Mouse (Mus musculus) right cerebral cortex, adult 2 months (tissue): Measurements from ENCODE around the gene Nkain4.
A peak's percentile ranks its signal among the peaks of the same experiment; 100 is the strongest.

Experiments used
- DNase-seq, 2 experiments: peaks; one replicate each; pipeline ENCODE4 v3.0.0; 2021 to 2022; ENCODE audit warnings: low spot score in 2 of 2

Nkain4 gene

GRCm38 (mm10) chr2:180894734-180895133, 59.8 kb downstream of the Nkain4 start:
- DNase-seq = peak; percentile 92 to 94

GRCm38 (mm10) chr2:180894029-180894623, 60.4 kb downstream of the Nkain4 start:
- DNase-seq = peak in 1 of 2 experiments; percentile 37

GRCm38 (mm10) chr2:180893537-180894028, 60.9 kb downstream of the Nkain4 start:
- peak; percentile 44 to 49 for DNase-seq

GRCm38 (mm10) chr2:180892841-180893521, 61.5 kb downstream of the Nkain4 start:
- peak; percentile 92 to 94 for DNase-seq

GRCm38 (mm10) chr2:180891835-180892323, 62.6 kb downstream of the Nkain4 start:
- no peak for DNase-seq

- peak; percentile 75 to 84 for DNase-seq
These were observed 63.2 kb downstream of the Nkain4 start for GRCm38 (mm10) chr2:180891075-180891834.

- peak in 1 of 2 experiments; percentile 39 for DNase-seq
These were observed 64.0 kb downstream of the Nkain4 start for GRCm38 (mm10) chr2:180890422-180891074.

- DNase-seq = no peak
These were observed 64.6 kb downstream of the Nkain4 start for GRCm38 (mm10) chr2:180889921-180890280.

- no peak for DNase-seq
These were observed 65.1 kb downstream of the Nkain4 start for GRCm38 (mm10) chr2:180889271-180889920.

GRCm38 (mm10) chr2:180885270-180885669, 69.2 kb downstream of the Nkain4 start:
- DNase-seq = no peak
